Mouse (Mus musculus) heart, adult 2 months (tissue): Measurements from ENCODE around the gene Efcab6.

ENCODE experiments used
- CTCF ChIP-seq: fragments of 200-600 bp; IDR thresholded peaks from 2 replicates; pipeline ENCODE4 v1.8.1; 2022; ENCODE audit warnings: antibody characterized with exemption, mild to moderate bottlenecking, moderate library complexity
- POLR2A ChIP-seq: fragments of 200-500 bp; IDR thresholded peaks from 2 replicates; pipeline ENCODE4 v1.6.1; 2011; ENCODE audit warnings: mild to moderate bottlenecking, low read depth, low read length, control low read depth; ENCODE audit not compliant: insufficient read depth

DNA sequence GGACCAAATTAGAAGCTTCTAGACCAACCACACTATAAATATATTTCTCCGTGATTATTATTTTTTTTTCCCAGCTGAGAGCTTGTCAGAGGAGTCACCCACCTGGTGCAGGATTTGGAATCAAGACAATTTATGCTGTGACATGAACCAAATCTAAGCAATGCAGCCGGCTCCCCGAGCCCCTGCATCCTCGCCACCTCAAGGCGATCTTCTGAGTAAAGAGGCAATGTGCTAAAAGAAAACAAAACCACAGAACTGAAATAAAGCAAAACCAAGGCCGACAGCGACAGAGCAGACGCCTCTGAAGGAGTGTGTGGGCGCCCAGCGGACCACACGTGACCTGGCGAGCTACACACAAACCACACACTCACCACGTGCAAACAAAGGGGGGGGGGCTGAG is 13.5 kb upstream of the Efcab6 start:
- TF ChIP-seq CTCF: no peak
- TF ChIP-seq POLR2A: no peak
